Mouse (Mus musculus): Measurements from ENCODE around the gene Lrrc63. TPM values are rescaled to one million over a fixed set of nuclear protein-coding genes. Genes with fewer than 3 reads are reported as not detected.
"Not testable (repeated sequence)": the region's sequence is repeated elsewhere in the genome, so short reads cannot be mapped to it uniquely, and the experiment has no call there.

The Lrrc63 gene
- polyA plus RNA-seq, 1 experiment from 2014 or later, result not detected

- H3K4me3 ChIP-seq (ENCODE audit: low read depth, low read length), result no peak overlapping the region
- DNase-seq (ENCODE audit: low spot score) (no peak), ATAC-seq (ENCODE audit: insufficient number of reproducible peaks, low FRiP score, low TSS enrichment, low read depth) (no peak)
- no peaks in the 10 kb centered on the region for H3K27me3 ChIP-seq (ENCODE audit: control insufficient read depth, insufficient read depth, low read length)
- H3K4me2 ChIP-seq (ENCODE audit: low read depth, severe bottlenecking), result no peak overlapping the region
- H3K9ac ChIP-seq (ENCODE audit: low read length), result no peak overlapping the region
- H3K4me1 ChIP-seq (ENCODE audit: control insufficient read depth, insufficient read depth, low read length), result no peaks in the 10 kb centered on the region
- WGBS, result 67% methylated on average over 2 of the region's 2 CpGs
- H3K27ac ChIP-seq (replicated peaks; ENCODE audit: low read depth, low read length), result no peak overlapping the region
- H3K36me3 ChIP-seq (ENCODE audit: control insufficient read depth, insufficient read depth, low read length), result no peaks in the 10 kb centered on the region
- H3K9me3 ChIP-seq (ENCODE audit: control insufficient read depth, low read length), result no peaks in the 10 kb centered on the region
Observed at GRCm38 (mm10) chr14:75150653-75151052, 20.0 kb upstream of the Lrrc63 start.

GRCm38 (mm10) chr14:75148229-75148628, 17.5 kb upstream of the Lrrc63 start:
- DNase-seq (ENCODE audit: low spot score) (no peak), ATAC-seq (ENCODE audit: insufficient number of reproducible peaks, low FRiP score, low TSS enrichment, low read depth) (no peak)
- Histone ChIP-seq H3K4me1 (ENCODE audit: control insufficient read depth, insufficient read depth, low read length) (no peaks in the 10 kb centered on the region), H3K27me3 (ENCODE audit: control insufficient read depth, insufficient read depth, low read length) (no peaks in the 10 kb centered on the region), H3K36me3 (ENCODE audit: control insufficient read depth, insufficient read depth, low read length) (no peaks in the 10 kb centered on the region), H3K4me3 (ENCODE audit: low read depth, low read length) (no peak overlapping the region), H3K9ac (ENCODE audit: low read length) (no peak overlapping the region), H3K9me3 (ENCODE audit: control insufficient read depth, low read length) (no peaks in the 10 kb centered on the region), H3K27ac (replicated peaks; ENCODE audit: low read depth, low read length) (no peak overlapping the region), H3K4me2 (ENCODE audit: low read depth, severe bottlenecking) (no peak overlapping the region)
- 92% methylated on average over 9 of the region's 9 CpGs for WGBS

GRCm38 (mm10) chr14:75147706-75148105, 17.0 kb upstream of the Lrrc63 start:
- not testable (repeated sequence) for H3K4me3 ChIP-seq (ENCODE audit: low read depth, low read length); DNase-seq (ENCODE audit: low spot score); H3K27me3 ChIP-seq (ENCODE audit: control insufficient read depth, insufficient read depth, low read length); H3K27ac ChIP-seq (replicated peaks; ENCODE audit: low read depth, low read length); H3K36me3 ChIP-seq (ENCODE audit: control insufficient read depth, insufficient read depth, low read length); H3K4me2 ChIP-seq (ENCODE audit: low read depth, severe bottlenecking); ATAC-seq (ENCODE audit: insufficient number of reproducible peaks, low FRiP score, low TSS enrichment, low read depth); H3K4me1 ChIP-seq (ENCODE audit: control insufficient read depth, insufficient read depth, low read length); H3K9me3 ChIP-seq (ENCODE audit: control insufficient read depth, low read length); H3K9ac ChIP-seq (ENCODE audit: low read length)
- 85% methylated on average over 2 of the region's 2 CpGs for WGBS

- no peak for ATAC-seq (ENCODE audit: insufficient number of reproducible peaks, low FRiP score, low TSS enrichment, low read depth)
- no peak overlapping the region for H3K27ac ChIP-seq (replicated peaks; ENCODE audit: low read depth, low read length)
- WGBS, result 87% methylated on average over 2 of the region's 2 CpGs
Observed at GRCm38 (mm10) chr14:75139225-75139624, 8.5 kb upstream of the Lrrc63 start.

GRCm38 (mm10) chr14:75138503-75138902, 7.8 kb upstream of the Lrrc63 start:
- H3K4me1 ChIP-seq (ENCODE audit: control insufficient read depth, insufficient read depth, low read length), result no peaks in the 10 kb centered on the region
- H3K27me3 ChIP-seq (ENCODE audit: control insufficient read depth, insufficient read depth, low read length), result no peaks in the 10 kb centered on the region
- no peaks in the 10 kb centered on the region for H3K9me3 ChIP-seq (ENCODE audit: control insufficient read depth, low read length)
- no peaks in the 10 kb centered on the region for H3K36me3 ChIP-seq (ENCODE audit: control insufficient read depth, insufficient read depth, low read length)
- no peak overlapping the region for H3K4me2 ChIP-seq (ENCODE audit: low read depth, severe bottlenecking)
- ATAC-seq (ENCODE audit: insufficient number of reproducible peaks, low FRiP score, low TSS enrichment, low read depth), result no peak; the same call in 1 of the 2 replicates
- no peak overlapping the region for H3K4me3 ChIP-seq (ENCODE audit: low read depth, low read length)
- DNase-seq (ENCODE audit: low spot score), result no peak
- 78% methylated on average over 10 of the region's 10 CpGs for WGBS
- H3K9ac ChIP-seq (ENCODE audit: low read length), result no peak overlapping the region
- no peak overlapping the region for H3K27ac ChIP-seq (replicated peaks; ENCODE audit: low read depth, low read length)

More at GRCm38 (mm10) chr14:75139225-75139624, 8.5 kb upstream of the Lrrc63 start:
- Histone ChIP-seq H3K4me3 (ENCODE audit: low read depth, low read length) (no peak overlapping the region), H3K9ac (ENCODE audit: low read length) (no peak overlapping the region), H3K4me1 (ENCODE audit: control insufficient read depth, insufficient read depth, low read length) (no peaks in the 10 kb centered on the region), H3K27me3 (ENCODE audit: control insufficient read depth, insufficient read depth, low read length) (no peaks in the 10 kb centered on the region), H3K4me2 (ENCODE audit: low read depth, severe bottlenecking) (no peak overlapping the region), H3K9me3 (ENCODE audit: control insufficient read depth, low read length) (no peaks in the 10 kb centered on the region), H3K36me3 (ENCODE audit: control insufficient read depth, insufficient read depth, low read length) (no peaks in the 10 kb centered on the region)
- no peak for DNase-seq (ENCODE audit: low spot score)

- Histone ChIP-seq H3K27ac (replicated peaks; ENCODE audit: low read depth, low read length) (no peak overlapping the region), H3K9ac (ENCODE audit: low read length) (no peak overlapping the region), H3K9me3 (ENCODE audit: control insufficient read depth, low read length) (no peaks in the 10 kb centered on the region), H3K4me2 (ENCODE audit: low read depth, severe bottlenecking) (no peak overlapping the region), H3K4me3 (ENCODE audit: low read depth, low read length) (no peak overlapping the region), H3K4me1 (ENCODE audit: control insufficient read depth, insufficient read depth, low read length) (no peaks in the 10 kb centered on the region), H3K36me3 (ENCODE audit: control insufficient read depth, insufficient read depth, low read length) (no peaks in the 10 kb centered on the region), H3K27me3 (ENCODE audit: control insufficient read depth, insufficient read depth, low read length) (no peaks in the 10 kb centered on the region)
- 82% methylated on average over 25 of the region's 25 CpGs for WGBS
- DNase-seq (ENCODE audit: low spot score), result no peak
- ATAC-seq (ENCODE audit: insufficient number of reproducible peaks, low FRiP score, low TSS enrichment, low read depth), result no peak
Observed at GRCm38 (mm10) chr14:75136119-75136966, 5.7 kb upstream of the Lrrc63 start.

- H3K9ac ChIP-seq (ENCODE audit: low read length), result no peak overlapping the region; the same call in 1 of the 2 replicates
- H3K4me1 ChIP-seq (ENCODE audit: control insufficient read depth, insufficient read depth, low read length), result no peaks in the 10 kb centered on the region
- no peaks in the 10 kb centered on the region for H3K27me3 ChIP-seq (ENCODE audit: control insufficient read depth, insufficient read depth, low read length)
- DNase-seq (ENCODE audit: low spot score), result no peak
- WGBS, result 3% methylated on average over 12 of the region's 12 CpGs
- H3K9me3 ChIP-seq (ENCODE audit: control insufficient read depth, low read length), result no peaks in the 10 kb centered on the region
- H3K4me2 ChIP-seq (ENCODE audit: low read depth, severe bottlenecking), result peak overlapping the region; percentile 72
- peak overlapping the region; percentile 48 for H3K4me3 ChIP-seq (ENCODE audit: low read depth, low read length)
- H3K27ac ChIP-seq (replicated peaks; ENCODE audit: low read depth, low read length), result no peak overlapping the region
- ATAC-seq (ENCODE audit: insufficient number of reproducible peaks, low FRiP score, low TSS enrichment, low read depth), result no peak
- no peaks in the 10 kb centered on the region for H3K36me3 ChIP-seq (ENCODE audit: control insufficient read depth, insufficient read depth, low read length)
Observed at GRCm38 (mm10) chr14:75131324-75131935, 749 bp upstream of the Lrrc63 start.

GRCm38 (mm10) chr14:75121658-75122057, 9.0 kb downstream of the Lrrc63 start:
- no peaks in the 10 kb centered on the region for H3K4me1 ChIP-seq (ENCODE audit: control insufficient read depth, insufficient read depth, low read length)
- no peaks in the 10 kb centered on the region for H3K9me3 ChIP-seq (ENCODE audit: control insufficient read depth, low read length)
- 85% methylated on average over 8 of the region's 8 CpGs for WGBS
- no peaks in the 10 kb centered on the region for H3K27me3 ChIP-seq (ENCODE audit: control insufficient read depth, insufficient read depth, low read length)
- no peak overlapping the region for H3K4me3 ChIP-seq (ENCODE audit: low read depth, low read length)
- no peak overlapping the region for H3K27ac ChIP-seq (replicated peaks; ENCODE audit: low read depth, low read length)
- no peak overlapping the region for H3K9ac ChIP-seq (ENCODE audit: low read length)
- no peaks in the 10 kb centered on the region for H3K36me3 ChIP-seq (ENCODE audit: control insufficient read depth, insufficient read depth, low read length)
- ATAC-seq (ENCODE audit: insufficient number of reproducible peaks, low FRiP score, low TSS enrichment, low read depth) (no peak), DNase-seq (ENCODE audit: low spot score) (no peak)
- no peak overlapping the region for H3K4me2 ChIP-seq (ENCODE audit: low read depth, severe bottlenecking)

Data from limb, embryonic 11.5 days (tissue).